Mouse (Mus musculus): ENCODE data around the gene Rasgef1a. TPM values are rescaled to one million over a fixed set of nuclear protein-coding genes. Genes with fewer than 3 reads are reported as not detected.

Gene Rasgef1a
- total and polyA plus RNA-seq, 3 experiments: 0.04 to 0.19 TPM; not detected in 1

GRCm38 (mm10) chr6:118066199-118067081 lies 55.2 kb downstream of the Rasgef1a start:
- H3K36me3 ChIP-seq (ENCODE audit: control insufficient read depth in 1 of 2, insufficient read depth in 2 of 2, low read length in 2 of 2): no peaks in the 10 kb centered on the region
- no peaks in the 10 kb centered on the region for H3K4me1 ChIP-seq (ENCODE audit: control insufficient read depth in 1 of 2, insufficient read depth in 2 of 2, low read length in 2 of 2)
- DNase-seq (ENCODE audit: low read depth, low spot score): peak; percentile 20
- no peak overlapping the region for H3K27ac ChIP-seq (ENCODE audit: control insufficient read depth, low read depth, low read length)
- TF ChIP-seq BHLHE40 (IDR thresholded peaks at IDR 0.05; ENCODE audit: borderline replicate concordance, low read depth, low read length) (no peak), USF1 (IDR thresholded peaks at IDR 0.05; ENCODE audit: low read depth, low read length) (no peak), USF2 (IDR thresholded peaks at IDR 0.05; ENCODE audit: borderline replicate concordance in 1 of 2, insufficient read depth in 1 of 2, low read depth in 1 of 2, low read length in 2 of 2) (no peak), POLR2A (IDR thresholded peaks at IDR 0.05; ENCODE audit: control insufficient read depth in 1 of 2, insufficient read depth in 1 of 2, low read depth in 1 of 2, low read length in 2 of 2, poor library complexity in 1 of 2) (0 out of 4 replicates have a peak, but pooled peaks of 1 of the 2 experiments have one; percentile 14), ZKSCAN1 (IDR thresholded peaks at IDR 0.05; ENCODE audit: low read depth, low read length) (no peak)
- H3K27me3 ChIP-seq (ENCODE audit: control insufficient read depth in 1 of 2, insufficient read depth in 2 of 2, low read length in 2 of 2): peaks cover 0 to 1% of the 10 kb centered on the region in 2 experiments; a peak in 1 of 4 replicates
- H3K9me3 ChIP-seq (replicated peaks; ENCODE audit: insufficient read depth, low read length): no peaks in the 10 kb centered on the region
- H3K4me3 ChIP-seq (ENCODE audit: control insufficient read depth in 1 of 2, insufficient read depth in 1 of 2, low read depth in 2 of 2, low read length in 2 of 2): peak overlapping the region; percentile 15 to 19; a peak in 2 of 4 replicates
- no peak overlapping the region for H3K9ac ChIP-seq (ENCODE audit: control insufficient read depth, low read depth, low read length, poor library complexity, severe bottlenecking)
- H3K79me2 ChIP-seq (ENCODE audit: control insufficient read depth, insufficient read depth, low read length, poor library complexity): no peaks in the 10 kb centered on the region

DNA sequence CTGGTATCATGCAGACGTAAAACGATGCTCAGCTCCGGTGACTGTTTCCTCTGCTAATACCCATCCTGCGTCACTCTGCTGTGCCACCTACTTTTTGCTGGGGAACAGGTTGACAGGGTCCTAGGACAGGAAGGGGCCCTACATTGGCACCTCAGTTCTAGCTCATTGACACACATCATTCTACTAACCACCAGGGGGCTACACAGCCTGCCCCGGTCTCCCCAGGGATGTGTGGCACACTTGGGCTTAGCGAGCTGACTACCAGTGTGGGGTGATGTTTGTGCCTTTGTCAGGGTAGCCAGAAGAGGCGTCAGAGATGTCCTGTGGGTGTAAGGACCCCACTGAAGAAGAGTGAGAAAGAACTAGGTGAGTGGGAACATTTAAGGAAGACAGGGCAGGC lies 56.5 kb downstream of the Rasgef1a start:
- Histone ChIP-seq H3K4me3 (ENCODE audit: control insufficient read depth in 1 of 2, insufficient read depth in 1 of 2, low read depth in 2 of 2, low read length in 2 of 2) (no peak overlapping the region), H3K9ac (ENCODE audit: control insufficient read depth, low read depth, low read length, poor library complexity, severe bottlenecking) (no peak overlapping the region), H3K9me3 (replicated peaks; ENCODE audit: insufficient read depth, low read length) (no peaks in the 10 kb centered on the region), H3K27ac (ENCODE audit: control insufficient read depth, low read depth, low read length) (no peak overlapping the region), H3K4me1 (ENCODE audit: control insufficient read depth in 1 of 2, insufficient read depth in 2 of 2, low read length in 2 of 2) (no peaks in the 10 kb centered on the region), H3K27me3 (ENCODE audit: control insufficient read depth in 1 of 2, insufficient read depth in 2 of 2, low read length in 2 of 2) (peaks cover 0 to 1% of the 10 kb centered on the region in 2 experiments; a peak in 1 of 4 replicates), H3K79me2 (ENCODE audit: control insufficient read depth, insufficient read depth, low read length, poor library complexity) (no peaks in the 10 kb centered on the region), H3K36me3 (ENCODE audit: control insufficient read depth in 1 of 2, insufficient read depth in 2 of 2, low read length in 2 of 2) (no peaks in the 10 kb centered on the region)
- TF ChIP-seq SMC3 (IDR thresholded peaks at IDR 0.05; ENCODE audit: low read depth, low read length) (peak; percentile 44; the same call in 1 of the 2 replicates), CTCF (IDR thresholded peaks at IDR 0.05 in 2 of 3, conservative IDR thresholded peaks at IDR 0.05 in 1 of 3; ENCODE audit: control insufficient read depth in 1 of 3, insufficient read depth in 1 of 3, low read depth in 2 of 3, low read length in 3 of 3, poor library complexity in 1 of 3, severe bottlenecking in 1 of 3) (peak; percentile 27 to 38 (median 38); a peak in 5 of 6 replicates), E2F4 (IDR thresholded peaks at IDR 0.05; ENCODE audit: borderline replicate concordance, low read depth, low read length) (no peak), KAT2A (conservative IDR thresholded peaks at IDR 0.05; ENCODE audit: low read depth, low read length) (no peak), RAD21 (IDR thresholded peaks at IDR 0.05; ENCODE audit: low read depth, low read length) (peak; percentile 9)
- peak; percentile 12 for DNase-seq (ENCODE audit: low read depth, low spot score)

- H3K36me3 ChIP-seq (ENCODE audit: control insufficient read depth in 1 of 2, insufficient read depth in 2 of 2, low read length in 2 of 2): no peaks in the 10 kb centered on the region
- H3K4me3 ChIP-seq (ENCODE audit: control insufficient read depth in 1 of 2, insufficient read depth in 1 of 2, low read depth in 2 of 2, low read length in 2 of 2): no peak overlapping the region
- no peak overlapping the region for H3K9ac ChIP-seq (ENCODE audit: control insufficient read depth, low read depth, low read length, poor library complexity, severe bottlenecking)
- no peaks in the 10 kb centered on the region for H3K79me2 ChIP-seq (ENCODE audit: control insufficient read depth, insufficient read depth, low read length, poor library complexity)
- peaks cover 0 to 1% of the 10 kb centered on the region in 2 experiments; a peak in 1 of 4 replicates for H3K27me3 ChIP-seq (ENCODE audit: control insufficient read depth in 1 of 2, insufficient read depth in 2 of 2, low read length in 2 of 2)
- TF ChIP-seq ZKSCAN1 (IDR thresholded peaks at IDR 0.05; ENCODE audit: low read depth, low read length) (no peak), RAD21 (IDR thresholded peaks at IDR 0.05; ENCODE audit: low read depth, low read length) (no peak), MAX (IDR thresholded peaks at IDR 0.05; ENCODE audit: low read length) (no peak), USF2 (IDR thresholded peaks at IDR 0.05; ENCODE audit: borderline replicate concordance in 1 of 2, insufficient read depth in 1 of 2, low read depth in 1 of 2, low read length in 2 of 2) (no peak), SIN3A (IDR thresholded peaks at IDR 0.05; ENCODE audit: low read length) (no peak), TAL1 (IDR thresholded peaks at IDR 0.05; ENCODE audit: low read length) (no peak), MYC (IDR thresholded peaks at IDR 0.05; ENCODE audit: low read depth, low read length) (no peak), MAFK (IDR thresholded peaks at IDR 0.05; ENCODE audit: borderline replicate concordance, low read depth, low read length) (no peak), E2F4 (IDR thresholded peaks at IDR 0.05; ENCODE audit: borderline replicate concordance, low read depth, low read length) (no peak), NELFE (IDR thresholded peaks at IDR 0.05; ENCODE audit: low read depth, low read length) (no peak)
- DNase-seq (ENCODE audit: low read depth, low spot score): no peak
- no peaks in the 10 kb centered on the region for H3K9me3 ChIP-seq (replicated peaks; ENCODE audit: insufficient read depth, low read length)
- no peaks in the 10 kb centered on the region for H3K4me1 ChIP-seq (ENCODE audit: control insufficient read depth in 1 of 2, insufficient read depth in 2 of 2, low read length in 2 of 2)
- no peak overlapping the region for H3K27ac ChIP-seq (ENCODE audit: control insufficient read depth, low read depth, low read length)
Measured at GRCm38 (mm10) chr6:118070321-118071012, 59.2 kb downstream of the Rasgef1a start.
